ENCODE assay signal across 8 mouse cellular contexts in genomic region chr1:189343301-189344251, GRCm38 (mm10). TPM values are rescaled to one million over a fixed set of nuclear protein-coding genes. Genes with fewer than 3 reads are reported as not detected.
A peak's percentile ranks its signal among the peaks of the same experiment; 100 is the strongest.
DNase-seq lines count a peak whose midpoint lies in the region; ATAC-seq lines count a peak whose summit lies in the region.

No protein-coding gene starts in this region.

- DNase-seq in embryo, embryonic 10 days (ENCODE audit: low spot score), result peak; percentile 22
- DNase-seq in kidney, postnatal 14 days, result peak; percentile 18
- no peak for DNase-seq in liver, embryonic 13.5 days

- H3K4me2 ChIP-seq in liver, embryonic 13.5 days, result peak overlapping the region; percentile 64
- peak overlapping the region; percentile 90 for H3K4me2 ChIP-seq in neural tube, embryonic 14.5 days (ENCODE audit: low read depth, low read length)

- peaks cover 3% of the 10 kb centered on the region; the same call in 1 of the 2 replicates for H3K4me1 ChIP-seq in megakaryocyte, embryonic 14.5 days
- peaks cover 4% of the 10 kb centered on the region; the same call in 1 of the 2 replicates for H3K4me1 ChIP-seq in liver, embryonic 13.5 days (replicated peaks)
- peaks cover 9% of the 10 kb centered on the region; the same call in 1 of the 2 replicates for H3K4me1 ChIP-seq in neural tube, embryonic 14.5 days (ENCODE audit: control insufficient read depth, insufficient read depth, low read length)

- WGBS in liver, embryonic 13.5 days (ENCODE audit: insufficient replicate concordance), result 2% methylated on average over 76 of the region's 82 CpGs
- 1% methylated on average over 63 of the region's 82 CpGs for WGBS in neural tube, embryonic 14.5 days

- peaks cover 16% of the 10 kb centered on the region for H3K9me3 ChIP-seq in megakaryocyte, embryonic 14.5 days
- H3K9me3 ChIP-seq in liver, embryonic 13.5 days (replicated peaks), result no peaks in the 10 kb centered on the region
- H3K9me3 ChIP-seq in neural tube, embryonic 14.5 days (ENCODE audit: control insufficient read depth, low read length), result no peaks in the 10 kb centered on the region

- H3K4me3 ChIP-seq in megakaryocyte, embryonic 14.5 days (replicated peaks), result peak overlapping the region; percentile 65
- H3K4me3 ChIP-seq in liver, embryonic 13.5 days (replicated peaks), result peak overlapping the region; percentile 39
- peak overlapping the region; percentile 64 for H3K4me3 ChIP-seq in neural tube, embryonic 14.5 days (ENCODE audit: low read depth, low read length)

- H3K36me3 ChIP-seq in megakaryocyte, embryonic 14.5 days (replicated peaks; ENCODE audit: low read length), result no peaks in the 10 kb centered on the region
- H3K36me3 ChIP-seq in liver, embryonic 13.5 days, result no peaks in the 10 kb centered on the region
- H3K36me3 ChIP-seq in neural tube, embryonic 14.5 days (ENCODE audit: control insufficient read depth, insufficient read depth, low read length), result no peaks in the 10 kb centered on the region

- no peak for ATAC-seq in megakaryocyte, adult 5-6 weeks (ENCODE audit: poor library complexity, severe bottlenecking)
- ATAC-seq in granulocyte monocyte progenitor cell, adult 5-6 weeks (replicated peaks; ENCODE audit: poor library complexity, severe bottlenecking), result peak; percentile 27
- ATAC-seq in liver, embryonic 13.5 days (ENCODE audit: low read depth), result no peak
- ATAC-seq in neural tube, embryonic 14.5 days (ENCODE audit: low read depth), result peak; percentile 85
- ATAC-seq in inflammation-experienced regulatory T-cells, adult 6 months, result no peak

- H3K9ac ChIP-seq in liver, embryonic 13.5 days, result peak overlapping the region; percentile 6; the same call in 1 of the 2 replicates
- H3K9ac ChIP-seq in neural tube, embryonic 14.5 days (replicated peaks; ENCODE audit: low read depth, low read length), result peak overlapping the region; percentile 88

- no peak overlapping the region for H3K27ac ChIP-seq in liver, embryonic 13.5 days
- peak overlapping the region; percentile 49 for H3K27ac ChIP-seq in neural tube, embryonic 14.5 days (ENCODE audit: low read depth, low read length)

- H3K27me3 ChIP-seq in megakaryocyte, embryonic 14.5 days (replicated peaks), result peaks cover 24% of the 10 kb centered on the region
- peaks cover 34% of the 10 kb centered on the region for H3K27me3 ChIP-seq in liver, embryonic 13.5 days
- H3K27me3 ChIP-seq in neural tube, embryonic 14.5 days (ENCODE audit: control insufficient read depth, insufficient read depth, low read length), result no peaks in the 10 kb centered on the region

RNA-seq across cellular contexts. Expression of gene Kcnk2, which starts 58.5 kb away (rescaled TPM):
- polyA plus RNA-seq in megakaryocyte, embryonic 14.5 days (2012; ENCODE audit: insufficient read depth, low replicate concordance), result not detected in 2 replicates
- total RNA-seq in megakaryocyte, adult 5-6 weeks (2015), result not detected in 2 replicates
- total RNA-seq in megakaryocyte, adult 5-6 weeks (2017), result 0.29 TPM in 1 of 2 replicates, not detected in the other
- total RNA-seq in granulocyte monocyte progenitor cell, adult 5-6 weeks (2014; fragmentation: Nextera tagmentation), result not detected in 2 replicates
- total RNA-seq in granulocyte monocyte progenitor cell, adult 5-6 weeks (2017), result not detected in 2 replicates
- polyA plus RNA-seq in liver, embryonic 13.5 days (2015; fragmentation: Nextera tagmentation; extraction: Ambion mirVana), result 0.07 TPM in 2 replicates
- 18.7 and 23.9 TPM in 2 replicates for polyA plus RNA-seq in neural tube, embryonic 14.5 days (2014; fragmentation: Nextera tagmentation; extraction: Ambion mirVana)
- not detected for polyA plus RNA-seq in inflammation-experienced regulatory T-cells, adult 6 months (2017; shearing (Covaris generic))

Comparison
In these comparisons a context has a peak if more than half of its experiments do, and no peak if none do; other contexts are left out.
1. ATAC-seq: peak in granulocyte monocyte progenitor cell, adult 5-6 weeks (single experiment) and neural tube, embryonic 14.5 days (single experiment); none in megakaryocyte, adult 5-6 weeks (single experiment), liver, embryonic 13.5 days (single experiment) and inflammation-experienced regulatory T-cells, adult 6 months (single experiment).
2. RNA of gene Kcnk2, which starts 58.5 kb away (polyA plus RNA-seq): 18.7 to 23.9 TPM in neural tube, embryonic 14.5 days; not detected in inflammation-experienced regulatory T-cells, adult 6 months, 0.07 TPM in liver, embryonic 13.5 days and not detected in megakaryocyte, embryonic 14.5 days; every median in the first group is over 10 times any median in the second.
3. Peak in every context shown above with its lines, with median percentiles within 50 percentile points of each other: H3K4me3 ChIP-seq.